ENCODE assay signal across 20 mouse cellular contexts in genomic region chr1:88909864-88910573, GRCm38 (mm10).
A peak's percentile ranks its signal among the peaks of the same experiment; 100 is the strongest.
DNase-seq lines count a peak whose midpoint lies in the region; ATAC-seq lines count a peak whose summit lies in the region.
"Had no signal": no experiment of that assay in that cellular context is flagged by ENCODE, and none has a peak within 500 bp of the region (broad histone marks: within the 10 kb centered on the region; RNA-seq: fewer than 3 reads in every experiment).

No protein-coding gene starts in this region.

- no peaks in the 10 kb centered on the region for H3K36me3 ChIP-seq in embryonic facial prominence, embryonic 14.5 days (ENCODE audit: control insufficient read depth, insufficient read depth, low read length)
- no peaks in the 10 kb centered on the region for H3K36me3 ChIP-seq in embryonic facial prominence, embryonic 10.5 days (replicated peaks)
- no peaks in the 10 kb centered on the region for H3K36me3 ChIP-seq in hindbrain, embryonic 15.5 days
- no peaks in the 10 kb centered on the region for H3K36me3 ChIP-seq in hindbrain, embryonic 10.5 days
- H3K36me3 ChIP-seq: heart, embryonic 12.5 days; liver, embryonic 13.5 days; neural tube, embryonic 13.5 days had no signal

- no peak overlapping the region for H3K4me2 ChIP-seq in embryonic facial prominence, embryonic 14.5 days (ENCODE audit: low read depth, low read length)
- no peak overlapping the region for H3K4me2 ChIP-seq in hindbrain, embryonic 15.5 days
- H3K4me2 ChIP-seq: heart, embryonic 12.5 days; liver, embryonic 13.5 days; neural tube, embryonic 13.5 days had no signal

- WGBS in embryonic facial prominence, embryonic 14.5 days, result 57% methylated on average over 6 of the region's 6 CpGs
- WGBS in embryonic facial prominence, embryonic 10.5 days, result 77% methylated on average over 6 of the region's 6 CpGs
- WGBS in hindbrain, embryonic 15.5 days, result 25% methylated on average over 6 of the region's 6 CpGs
- WGBS in hindbrain, embryonic 10.5 days, result 52% methylated on average over 6 of the region's 6 CpGs

- no peak overlapping the region for H3K4me3 ChIP-seq in embryonic facial prominence, embryonic 14.5 days (ENCODE audit: low read depth, low read length)
- no peak overlapping the region for H3K4me3 ChIP-seq in embryonic facial prominence, embryonic 10.5 days
- no peak overlapping the region for H3K4me3 ChIP-seq in hindbrain, embryonic 15.5 days
- no peak overlapping the region for H3K4me3 ChIP-seq in hindbrain, embryonic 10.5 days
- H3K4me3 ChIP-seq: heart, embryonic 12.5 days; left cerebral cortex, adult 2 months; liver, embryonic 13.5 days; neural tube, embryonic 13.5 days had no signal

- no peaks in the 10 kb centered on the region for H3K4me1 ChIP-seq in embryonic facial prominence, embryonic 14.5 days (ENCODE audit: control insufficient read depth, insufficient read depth, low read length)
- H3K4me1 ChIP-seq in embryonic facial prominence, embryonic 10.5 days, result peaks cover 7% of the 10 kb centered on the region; the same call in 1 of the 2 replicates
- peaks cover 20% of the 10 kb centered on the region for H3K4me1 ChIP-seq in hindbrain, embryonic 15.5 days (replicated peaks)
- H3K4me1 ChIP-seq in hindbrain, embryonic 10.5 days (replicated peaks), result peaks cover 16% of the 10 kb centered on the region
- H3K4me1 ChIP-seq: liver, embryonic 13.5 days had no signal

- no peak overlapping the region for H3K9ac ChIP-seq in embryonic facial prominence, embryonic 14.5 days (ENCODE audit: low read depth, low read length)
- no peak overlapping the region for H3K9ac ChIP-seq in hindbrain, embryonic 15.5 days
- H3K9ac ChIP-seq: heart, embryonic 12.5 days; liver, embryonic 13.5 days; neural tube, embryonic 13.5 days had no signal

- peaks cover 8% of the 10 kb centered on the region; the same call in 1 of the 2 replicates for H3K9me3 ChIP-seq in embryonic facial prominence, embryonic 14.5 days (ENCODE audit: control insufficient read depth, low read length)
- peaks cover 6% of the 10 kb centered on the region; the same call in 1 of the 2 replicates for H3K9me3 ChIP-seq in embryonic facial prominence, embryonic 10.5 days
- H3K9me3 ChIP-seq in hindbrain, embryonic 15.5 days, result no peaks in the 10 kb centered on the region
- peaks cover 9% of the 10 kb centered on the region; the same call in 1 of the 2 replicates for H3K9me3 ChIP-seq in hindbrain, embryonic 10.5 days
- H3K9me3 ChIP-seq: liver, embryonic 13.5 days had no signal

- no peak overlapping the region for H3K27ac ChIP-seq in embryonic facial prominence, embryonic 14.5 days (replicated peaks; ENCODE audit: low read depth, low read length)
- no peak overlapping the region for H3K27ac ChIP-seq in embryonic facial prominence, embryonic 10.5 days (replicated peaks)
- peak overlapping the region; percentile 59 for H3K27ac ChIP-seq in hindbrain, embryonic 15.5 days (replicated peaks)
- no peak overlapping the region for H3K27ac ChIP-seq in hindbrain, embryonic 10.5 days
- H3K27ac ChIP-seq: left cerebral cortex, adult 2 months; liver, embryonic 13.5 days; neural tube, embryonic 13.5 days had no signal

- ATAC-seq in embryonic facial prominence, embryonic 14.5 days (ENCODE audit: low read depth), result no peak
- ATAC-seq in hindbrain, embryonic 15.5 days (ENCODE audit: low FRiP score, low read depth), result no peak
- ATAC-seq: intestine, postnatal 0 days had no signal

- peak; percentile 9 for DNase-seq in embryonic facial prominence, embryonic 14.5 days (ENCODE audit: low spot score)
- DNase-seq in embryonic facial prominence, embryonic 10.5 days (ENCODE audit: low spot score), result no peak
- DNase-seq in hindbrain, embryonic 10.5 days (ENCODE audit: low spot score), result no peak
- peak; percentile 34 to 64 for DNase-seq in right cerebral cortex, postnatal 10 days (ENCODE audit: low spot score in 2 of 2)
- no peak for DNase-seq in right cerebral cortex, postnatal 25 days
- DNase-seq in kidney, adult 8-10 months, result no peak
- DNase-seq in thymus, postnatal 25 days, result no peak
- DNase-seq: adrenal gland, postnatal 10 days; cerebellum, adult 9-10 months; gastrocnemius, postnatal 25 days; heart, adult 18-20 months; heart, postnatal 10 days; liver, embryonic 13.5 days; lung, adult 2 months; lung, postnatal 36 days had no signal

- H3K27me3 ChIP-seq in embryonic facial prominence, embryonic 14.5 days (replicated peaks; ENCODE audit: control insufficient read depth, insufficient read depth, low read length), result no peaks in the 10 kb centered on the region
- H3K27me3 ChIP-seq in embryonic facial prominence, embryonic 10.5 days (replicated peaks; ENCODE audit: low read depth, poor library complexity, severe bottlenecking), result no peaks in the 10 kb centered on the region
- H3K27me3 ChIP-seq in hindbrain, embryonic 15.5 days, result no peaks in the 10 kb centered on the region
- H3K27me3 ChIP-seq in hindbrain, embryonic 10.5 days (ENCODE audit: insufficient read depth, poor library complexity, severe bottlenecking), result no peaks in the 10 kb centered on the region
- H3K27me3 ChIP-seq: heart, embryonic 12.5 days; liver, embryonic 13.5 days; neural tube, embryonic 13.5 days had no signal

Comparison
In these comparisons a context has a peak if more than half of its experiments do, and no peak if none do; other contexts are left out.
1. DNase-seq: peak in embryonic facial prominence, embryonic 14.5 days (single experiment) and right cerebral cortex, postnatal 10 days (2 of 2); none in embryonic facial prominence, embryonic 10.5 days (single experiment), hindbrain, embryonic 10.5 days (single experiment), right cerebral cortex, postnatal 25 days (single experiment), kidney, adult 8-10 months (0 of 2) and thymus, postnatal 25 days (single experiment).